Mouse (Mus musculus) hematopoietic stem cell, adult 5-6 weeks (primary cell): Measurements from ENCODE around the gene Hscb. TPM values are rescaled to one million over a fixed set of nuclear protein-coding genes. Genes with fewer than 3 reads are reported as not detected.
"Not testable (repeated sequence)": the region's sequence is repeated elsewhere in the genome, so short reads cannot be mapped to it uniquely, and the experiment has no call there.

Experiments
- ATAC-seq, 2 experiments: fragments of 125-278 bp in 1 of 2; replicated peaks in 1 of 2; 2 replicates each; pipeline ENCODE4 v1.8.0; 2016 to 2017; ENCODE audit warnings: inconsistent platforms in 2 of 2, mild to moderate bottlenecking in 2 of 2, moderate number of reproducible peaks in 2 of 2, low read depth in 1 of 2, moderate TSS enrichment in 1 of 2; ENCODE audit not compliant: low FRiP score in 2 of 2, poor library complexity in 2 of 2, severe bottlenecking in 2 of 2, insufficient read depth in 1 of 2, low TSS enrichment in 1 of 2
- total RNA-seq: library from RNA; stranded (forward); fragments of 172-1452, 232-1000 nt; gene quantifications from 2 replicates; pipeline ENCODE4 v1.2.3, GENCODE M21; 2017

The Hscb gene
- total RNA-seq, 1 experiment from 2014 or later: 99.3 TPM

DNA sequence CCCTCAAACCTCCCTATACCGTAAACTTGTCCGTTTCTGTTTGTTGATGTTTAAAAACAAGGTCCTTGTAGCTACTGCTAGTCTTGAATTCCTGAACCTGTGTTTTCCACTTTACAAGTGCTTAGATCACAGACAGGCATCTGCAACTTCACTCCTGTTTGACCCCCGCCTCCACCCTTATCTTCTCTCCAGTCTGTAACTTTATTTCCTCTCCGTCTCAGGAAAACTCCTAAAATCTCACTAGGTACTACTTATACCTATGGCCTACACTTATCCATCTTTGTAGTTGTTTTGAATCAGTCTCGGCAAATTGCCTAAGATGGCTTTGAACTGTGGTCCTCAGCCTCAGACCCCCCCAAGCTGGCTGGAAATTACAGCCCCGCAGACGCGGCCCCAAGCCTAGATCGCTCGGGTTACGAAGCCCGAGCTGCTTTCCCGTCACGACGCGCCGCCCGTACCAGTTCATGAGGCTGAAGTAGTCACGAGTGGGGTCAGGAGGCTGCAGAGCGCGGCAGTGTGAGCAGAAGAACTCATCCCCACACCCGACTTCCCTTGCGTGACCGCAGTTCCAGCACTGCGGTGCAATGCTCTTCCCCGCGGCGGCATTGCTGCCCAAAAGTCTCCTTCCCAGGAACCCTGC is 419 bp downstream of the Hscb start:
- peak in 1 of 2 experiments; percentile 46; a peak in 2 of 4 replicates for ATAC-seq

DNA sequence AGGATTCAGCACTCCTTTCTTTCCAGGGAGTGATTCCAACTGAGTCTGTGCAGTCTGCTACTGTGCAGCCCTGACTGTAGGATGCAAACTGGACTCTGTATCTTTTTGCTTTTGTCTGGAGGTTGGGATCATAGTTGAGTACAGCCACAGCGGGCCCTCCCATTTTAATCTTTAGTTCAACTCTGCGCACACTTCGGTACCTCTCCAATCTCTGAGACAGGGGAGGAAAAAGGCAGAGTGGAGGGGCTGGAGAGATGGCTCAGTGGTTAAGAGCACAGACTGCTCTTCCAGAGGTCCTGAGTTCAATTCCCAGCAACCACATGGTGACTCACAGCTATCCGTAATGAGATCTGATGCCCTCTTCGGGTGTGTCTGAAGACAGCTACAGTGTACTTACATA is 1.6 kb downstream of the Hscb start:
- not testable (repeated sequence) for ATAC-seq

DNA sequence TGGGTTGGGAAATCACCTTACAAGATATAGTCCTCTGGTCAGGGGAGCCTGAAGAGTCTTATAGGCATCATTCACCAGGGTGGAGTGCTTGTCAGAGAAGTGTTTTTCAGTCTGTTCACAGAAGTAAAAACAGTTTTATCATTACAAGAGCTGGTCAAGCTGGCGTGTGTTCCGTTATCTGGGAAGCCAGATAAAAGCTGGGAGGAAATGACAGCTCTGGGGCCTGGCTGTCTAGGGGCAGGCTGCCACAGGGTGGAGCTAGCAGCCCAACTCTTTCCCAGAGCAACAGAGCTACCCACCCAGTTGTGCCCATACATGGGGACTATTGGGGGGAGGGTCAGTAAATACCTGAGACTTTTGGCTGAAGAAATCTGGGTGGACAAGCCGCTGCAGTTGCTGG is 3.6 kb downstream of the Hscb start:
- ATAC-seq: peak; percentile 34 to 47; a peak in 3 of 4 replicates

DNA sequence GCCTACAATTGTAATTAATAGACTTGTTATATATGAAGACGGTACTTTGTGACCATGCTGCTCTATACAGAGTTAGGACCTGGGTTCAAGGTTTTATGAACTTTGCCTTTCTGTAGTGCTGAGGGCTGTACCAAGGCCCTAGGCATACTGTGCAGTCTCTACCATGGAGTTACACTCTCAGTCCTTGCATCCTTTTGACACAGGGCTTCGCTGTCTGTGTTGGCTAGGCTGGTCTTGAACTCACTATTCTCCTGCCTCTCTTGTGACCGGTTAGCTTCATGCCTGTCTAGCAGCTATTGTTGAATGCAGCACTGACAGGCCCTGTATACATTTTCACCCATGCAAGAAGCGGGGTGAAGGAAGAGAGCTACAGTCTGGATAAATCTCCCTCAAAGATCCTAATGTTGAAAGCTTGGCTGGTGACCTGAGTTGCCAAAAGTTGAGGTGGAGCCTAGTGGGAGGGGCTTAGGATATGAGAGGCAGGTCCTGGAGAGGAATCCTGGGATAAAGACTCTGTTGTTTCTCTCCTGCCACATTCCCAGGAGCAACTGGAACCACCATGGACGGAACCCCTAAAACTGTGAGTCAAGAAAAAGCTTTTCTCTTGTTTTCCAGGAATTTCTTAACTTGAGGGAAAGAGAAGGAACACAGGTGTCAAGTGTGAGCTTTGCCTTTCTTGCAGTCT is 8.4 kb downstream of the Hscb start:
- ATAC-seq: no peak

DNA sequence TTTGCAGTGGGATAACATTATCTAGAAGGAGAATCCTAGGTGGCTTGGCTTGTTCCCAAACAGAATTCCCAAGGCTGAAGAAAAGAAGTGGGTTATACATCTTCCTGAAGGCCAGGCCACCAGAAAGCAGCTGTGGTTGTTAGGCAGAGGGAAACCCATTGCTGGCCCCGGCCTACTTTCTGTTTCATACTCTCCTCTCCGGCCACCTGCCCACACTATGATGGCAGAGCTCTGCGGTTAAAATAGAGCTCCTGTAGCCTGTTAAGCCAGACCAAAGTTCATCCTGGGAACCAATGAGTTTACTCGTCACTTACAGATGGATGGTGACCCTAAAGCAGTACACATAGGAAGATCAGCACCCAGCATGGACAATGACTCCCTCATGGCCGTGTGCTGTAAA is 12.0 kb downstream of the Hscb start:
- no peak for ATAC-seq

DNA sequence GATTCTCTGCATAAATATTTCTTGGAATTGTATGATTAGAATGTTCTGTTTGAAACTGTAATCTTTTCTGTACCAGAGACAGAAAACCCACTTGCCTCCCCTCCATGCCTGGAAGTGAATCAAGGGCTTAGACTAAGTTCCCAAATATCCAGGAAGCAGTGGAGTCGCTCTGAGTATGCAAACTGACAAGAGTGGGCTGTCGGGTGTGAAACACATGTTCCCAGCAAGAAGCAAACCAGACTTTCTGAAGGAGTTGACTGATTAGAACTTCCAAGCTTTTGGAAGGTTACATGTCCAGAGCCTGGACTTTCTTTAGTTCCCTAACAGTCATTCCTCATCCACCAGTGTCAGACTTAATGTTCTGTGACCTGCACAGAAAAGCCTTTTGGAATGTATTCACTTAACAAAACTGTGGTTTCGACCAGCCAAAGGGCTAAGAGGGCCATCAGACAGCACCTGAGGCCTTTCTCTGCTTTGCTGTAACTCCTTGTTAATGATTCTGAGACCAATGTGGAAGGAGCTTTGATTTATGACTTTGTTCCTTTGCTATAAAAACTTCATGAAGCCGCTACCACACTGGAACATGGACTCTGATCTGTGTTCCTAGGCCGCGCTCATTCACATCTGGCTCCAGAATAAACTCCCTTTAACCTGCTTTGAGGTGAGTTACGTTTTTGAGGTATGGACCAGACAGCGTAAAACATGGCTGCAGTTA is 12.6 kb downstream of the Hscb start:
- no peak for ATAC-seq

DNA sequence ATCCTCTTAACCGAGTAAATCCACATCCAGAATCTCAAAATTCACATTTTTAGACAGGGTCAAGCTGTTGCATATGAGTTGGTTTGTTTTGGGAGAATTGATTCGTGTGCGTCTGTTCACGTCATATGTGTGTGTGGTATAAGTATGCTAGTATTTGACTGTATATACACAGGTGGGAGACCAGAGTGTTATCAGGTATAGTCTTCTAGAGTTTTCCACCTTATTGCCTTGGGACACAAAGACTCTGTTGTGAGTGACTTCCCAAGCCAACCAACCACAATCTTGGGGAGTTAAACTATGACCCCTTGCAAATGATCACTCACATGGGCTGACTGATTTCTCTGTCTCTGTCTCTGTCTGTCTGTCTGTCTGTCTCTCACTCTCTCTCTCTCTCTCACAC is 15.2 kb downstream of the Hscb start:
- no peak for ATAC-seq

DNA sequence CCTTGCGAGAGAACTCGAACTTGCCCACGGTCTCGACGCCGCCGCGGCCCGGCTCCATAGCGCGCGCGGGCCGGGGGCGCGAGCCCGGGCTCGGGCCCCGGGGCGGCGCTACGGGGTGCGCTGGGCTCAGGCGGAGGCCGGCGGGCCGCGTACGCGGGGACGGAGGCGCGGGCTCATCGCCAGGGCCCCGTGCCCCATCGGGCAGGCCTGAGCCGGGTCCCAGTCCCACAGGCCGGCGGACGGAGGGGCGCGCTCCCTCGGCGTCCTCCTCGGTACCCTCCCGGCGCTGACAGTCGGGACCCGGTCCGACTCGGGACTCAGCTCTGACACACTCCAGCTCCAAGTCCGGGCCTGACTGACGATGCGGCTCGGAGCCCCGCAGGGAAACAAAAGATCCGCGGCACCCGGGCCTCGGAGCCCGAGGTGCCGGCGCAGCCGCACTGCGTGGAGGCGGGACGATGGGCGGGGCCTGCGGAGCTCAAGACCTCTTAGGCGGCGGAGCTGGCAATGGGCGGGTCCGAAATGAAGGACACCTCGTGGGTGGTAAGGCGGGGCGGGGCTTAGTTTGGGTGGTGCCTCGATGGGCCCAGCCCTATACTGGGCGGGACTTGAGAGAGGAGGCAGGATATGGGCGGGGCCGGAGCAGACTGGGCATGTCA is 29.8 kb downstream of the Hscb start, which contains the start of gene Ulk1:
Gene Ulk1, minus strand, starts transcription at position 431 of the 659 bp plus-strand sequence.
- peak; percentile 87 to 88 for ATAC-seq

DNA sequence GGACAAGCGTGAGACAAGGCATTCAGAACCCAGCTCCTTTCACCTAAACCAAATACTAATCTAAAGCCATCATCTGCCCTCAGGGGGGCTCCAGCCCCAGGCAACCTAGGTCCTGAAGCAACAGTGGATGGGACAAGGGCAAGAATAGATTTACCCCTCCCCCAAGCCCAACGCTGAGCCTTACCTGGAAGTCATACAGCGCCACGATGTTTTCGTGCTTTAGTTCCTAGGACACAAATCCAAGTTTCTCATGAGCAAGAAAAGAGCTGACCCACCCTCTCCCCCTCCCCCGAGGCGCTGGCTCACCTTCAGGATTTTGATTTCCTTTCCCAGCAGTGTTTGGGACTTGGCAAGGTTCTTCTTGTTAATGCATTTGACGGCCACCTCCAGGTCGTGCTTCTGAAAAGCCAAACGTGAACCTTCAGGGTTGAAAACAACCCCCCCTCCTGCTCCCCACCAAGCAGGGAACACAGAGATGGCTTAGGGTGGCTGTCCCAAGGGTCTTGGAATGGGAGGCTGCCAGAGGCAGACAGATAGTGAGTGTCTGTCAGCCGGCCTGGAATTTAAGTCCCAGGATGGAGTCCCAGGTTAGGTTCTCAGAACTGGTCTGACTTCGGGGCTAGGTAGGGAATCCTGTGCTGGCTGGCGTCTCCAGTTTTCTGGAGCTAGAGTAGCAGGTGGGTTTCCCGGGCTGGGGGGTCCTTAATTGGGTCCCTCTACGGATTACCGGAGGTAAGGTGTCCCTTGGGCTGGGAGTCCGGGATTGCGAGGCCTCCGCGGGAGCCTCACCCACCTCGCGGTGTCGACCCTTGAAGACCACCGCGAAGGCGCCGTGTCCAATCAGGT is 30.5 kb downstream of the Hscb start:
- ATAC-seq: no peak

DNA sequence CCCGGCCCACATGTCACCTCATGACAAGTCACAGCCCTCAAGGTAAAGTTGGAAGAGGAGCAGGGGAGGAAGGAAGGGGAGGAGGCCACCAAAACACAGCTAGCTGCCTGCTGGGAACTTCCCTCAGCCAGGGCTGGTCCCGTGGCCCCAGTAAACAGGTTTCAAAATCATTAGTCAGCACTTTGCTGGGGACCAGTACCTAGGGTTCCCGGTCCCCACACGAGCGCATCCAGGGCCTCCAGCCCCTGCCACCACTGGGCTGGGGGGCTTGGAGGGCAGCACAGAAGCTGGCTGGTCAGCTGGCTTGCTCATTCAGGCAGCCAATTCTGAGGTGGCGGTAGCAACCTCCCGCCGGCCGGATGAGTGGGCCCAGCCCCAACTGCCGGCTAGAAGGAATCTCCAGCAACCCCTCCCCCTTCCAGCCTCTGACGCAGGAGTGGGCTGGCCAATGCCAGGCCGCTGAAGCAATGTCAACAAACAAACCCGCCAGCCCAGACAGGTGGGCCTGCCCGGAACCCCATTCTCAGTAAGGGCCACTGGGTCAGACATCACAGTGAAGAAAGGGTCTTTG is 31.4 kb downstream of the Hscb start:
- peak; percentile 70 to 71 for ATAC-seq

DNA sequence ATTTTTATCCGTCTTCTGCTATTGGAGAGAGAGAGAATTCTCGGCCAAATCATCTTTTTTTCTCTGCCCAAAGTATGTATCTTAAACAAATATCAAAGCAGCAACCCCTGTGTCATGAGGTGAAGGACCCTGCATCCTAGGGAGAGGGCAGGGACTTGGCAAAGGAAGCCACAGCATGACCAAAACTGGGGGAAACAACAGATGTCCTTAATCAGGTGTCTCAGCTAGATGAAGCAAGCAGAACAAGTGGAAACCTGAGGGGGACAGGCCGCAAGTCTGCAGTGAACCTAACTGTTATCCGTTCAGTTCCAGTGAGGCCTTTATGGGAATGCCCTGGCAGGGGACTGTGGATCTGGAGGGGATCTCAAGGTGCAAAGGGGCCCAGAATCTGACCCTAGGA is 32.1 kb downstream of the Hscb start:
- ATAC-seq: no peak

DNA sequence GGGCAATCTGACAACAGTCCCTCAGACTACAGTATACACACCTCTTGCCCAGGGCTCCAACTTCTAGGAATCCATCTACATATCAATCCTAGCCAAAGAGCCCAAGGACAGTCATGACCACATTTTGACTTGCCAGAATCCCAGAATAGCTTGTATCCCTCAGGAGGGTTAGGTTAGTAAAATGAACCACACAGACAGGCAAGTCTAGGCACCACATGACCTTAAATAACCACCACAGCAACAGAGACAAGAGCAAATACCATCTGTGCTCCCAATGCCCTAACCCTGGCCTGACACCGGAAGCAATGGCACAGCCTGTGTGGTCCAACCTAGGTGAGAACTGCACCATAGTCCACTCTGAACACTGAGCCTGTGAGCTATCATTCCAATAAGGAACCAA is 32.9 kb downstream of the Hscb start:
- ATAC-seq: no peak

DNA sequence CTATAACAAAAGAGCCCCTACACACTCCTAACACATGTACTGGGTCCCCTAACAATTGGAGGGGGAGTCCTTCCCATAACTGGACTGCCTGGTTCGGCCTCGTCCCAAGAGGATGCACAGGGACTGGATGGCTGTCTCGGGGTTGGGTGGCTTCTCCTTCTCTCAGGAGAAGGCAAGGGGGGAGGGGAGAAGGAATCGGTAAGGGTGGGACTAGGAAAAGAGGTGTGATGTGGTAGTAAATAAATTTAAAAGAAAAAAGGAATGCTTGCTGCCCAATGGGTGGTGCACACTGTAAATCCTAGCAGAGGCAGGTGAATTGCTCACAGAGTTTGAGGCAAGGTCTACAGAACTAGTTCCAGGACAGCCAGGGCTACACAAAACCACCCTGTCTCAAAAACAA is 33.4 kb downstream of the Hscb start:
- no peak for ATAC-seq

DNA sequence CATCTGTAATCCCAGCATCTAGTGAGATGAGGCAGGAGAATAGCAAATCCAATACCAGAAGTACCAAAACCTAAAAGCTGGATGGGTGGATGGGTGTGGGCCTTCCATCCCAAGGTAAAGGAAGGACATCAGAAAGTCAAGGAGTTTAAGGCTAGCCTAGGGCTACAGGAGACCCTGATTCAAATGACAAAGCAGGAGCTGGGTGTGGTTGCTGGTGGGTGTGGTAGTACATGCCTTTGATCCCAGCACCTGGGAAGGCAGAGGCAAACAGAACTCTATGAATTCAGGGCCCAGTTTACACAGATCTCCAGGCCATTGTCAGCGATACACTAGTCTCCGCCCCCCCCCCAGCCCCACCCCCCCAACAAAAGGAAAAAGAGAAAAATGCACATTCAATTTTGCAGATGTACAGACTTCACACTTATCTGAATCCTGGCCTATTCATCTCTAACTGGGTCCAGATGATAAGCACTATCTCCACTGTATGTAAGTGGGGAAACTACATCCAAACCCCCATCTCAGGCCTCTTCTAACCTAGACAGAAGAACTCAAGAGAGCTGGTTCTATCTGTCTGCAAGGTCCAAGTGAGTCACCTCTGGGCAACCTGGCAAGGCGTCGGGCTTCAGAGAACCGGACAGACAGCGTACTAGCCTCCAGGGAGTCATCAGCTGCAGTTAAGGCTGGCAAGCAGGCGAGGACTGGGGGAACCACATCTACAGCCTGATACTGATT is 35.4 kb downstream of the Hscb start:
- ATAC-seq: no peak

DNA sequence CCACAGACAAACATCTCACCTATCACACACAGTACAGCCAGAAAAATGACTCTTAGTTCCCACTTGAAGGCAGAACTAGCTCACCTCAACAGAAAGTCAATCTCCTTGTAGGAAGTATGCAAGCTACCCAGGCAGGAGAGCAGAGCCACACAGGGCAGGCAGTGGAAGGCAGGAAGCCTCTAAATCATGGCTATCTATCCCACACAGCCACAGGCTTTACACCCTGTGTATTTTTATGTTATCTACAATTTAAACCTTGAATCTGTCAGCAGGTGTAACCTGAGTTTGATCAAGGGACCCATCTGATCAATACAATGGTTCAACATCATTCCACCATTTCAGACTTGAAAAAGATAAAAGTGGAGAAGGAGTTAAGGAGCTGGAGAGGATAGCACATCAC is 36.8 kb downstream of the Hscb start:
- ATAC-seq: no peak

DNA sequence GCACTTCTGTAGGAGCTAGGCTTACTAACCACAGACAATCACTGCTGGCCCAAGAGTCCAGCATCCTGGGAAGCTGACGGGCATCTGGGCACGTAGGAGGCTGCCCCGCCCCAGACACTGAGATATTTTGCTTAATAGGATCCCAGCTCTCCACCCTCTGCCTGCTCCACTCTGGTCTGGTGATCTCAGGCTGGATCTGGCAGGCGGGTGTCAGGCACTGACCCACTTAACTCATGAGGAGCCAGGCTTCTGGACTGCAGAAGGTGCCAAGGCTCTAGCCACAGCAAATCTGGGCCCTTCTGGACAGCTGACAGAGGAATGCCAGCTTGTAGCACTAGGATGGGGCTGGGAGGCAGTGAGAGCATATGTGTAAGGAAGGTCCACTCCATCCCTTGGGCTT is 37.4 kb downstream of the Hscb start:
- ATAC-seq: no peak
